Mouse (Mus musculus) frontal cortex, postnatal 10 days (tissue): ENCODE results near the gene Rel.

Experiments
- DNase-seq, 2 experiments: peaks; one replicate each; pipeline ENCODE4 v3.0.0; 2022; ENCODE audit warnings: low spot score in 2 of 2, mixed read lengths in 1 of 2

Rel gene

GRCm38 (mm10) chr11:23744352-23744751 lies 26.4 kb downstream of the Rel start:
- DNase-seq, result no peak

- DNase-seq, result no peak
Measured at GRCm38 (mm10) chr11:23741386-23741785, 29.4 kb downstream of the Rel start.

GRCm38 (mm10) chr11:23740895-23741294 lies 29.9 kb downstream of the Rel start:
- DNase-seq, result no peak

GRCm38 (mm10) chr11:23735820-23736470 lies 34.8 kb downstream of the Rel start:
- no peak for DNase-seq

DNA sequence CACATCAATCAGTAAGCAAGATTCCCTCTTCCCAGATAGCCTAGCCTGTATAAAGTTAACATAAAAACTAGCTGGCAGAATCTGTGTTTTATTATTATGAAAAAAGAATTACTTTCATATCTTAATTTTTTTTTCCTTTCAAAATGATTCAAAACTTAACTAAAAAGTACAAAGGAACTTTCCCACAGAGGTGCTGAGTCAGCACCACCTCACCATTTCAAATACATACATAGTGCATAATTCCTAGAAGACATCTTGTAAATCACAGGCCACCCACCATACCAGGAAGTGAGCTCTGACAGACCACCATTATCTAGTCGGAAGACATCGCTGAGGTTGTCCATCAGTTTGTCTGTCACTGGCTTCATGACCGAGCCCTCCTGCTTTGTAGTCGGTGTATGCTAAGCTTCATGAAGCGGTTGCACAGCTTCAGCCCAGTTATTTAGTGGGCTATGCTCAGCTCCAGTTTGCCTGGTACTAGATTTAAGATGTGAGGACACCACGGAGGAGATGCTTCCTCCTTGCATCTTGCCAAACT lies 36.0 kb downstream of the Rel start:
- no peak for DNase-seq

DNA sequence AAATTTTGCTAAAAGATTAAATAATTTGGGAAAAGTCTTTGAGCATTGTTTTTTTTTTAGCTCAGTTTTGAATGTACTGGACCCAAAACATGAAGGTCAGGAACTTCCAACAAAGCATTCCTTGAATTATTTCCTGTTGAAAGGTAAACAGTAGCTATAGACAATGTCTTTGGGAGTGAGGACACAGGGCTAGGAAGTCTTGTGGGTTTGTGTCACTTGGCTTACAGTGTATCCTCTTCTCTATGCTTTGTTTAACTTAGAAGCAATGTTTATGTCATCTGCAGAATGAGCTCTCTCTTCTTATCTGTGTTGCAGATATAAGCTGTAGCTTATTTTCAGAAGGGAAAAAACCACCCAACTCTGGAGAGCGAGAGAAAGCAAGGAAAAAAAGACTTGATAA lies 37.9 kb downstream of the Rel start:
- no peak for DNase-seq

DNA sequence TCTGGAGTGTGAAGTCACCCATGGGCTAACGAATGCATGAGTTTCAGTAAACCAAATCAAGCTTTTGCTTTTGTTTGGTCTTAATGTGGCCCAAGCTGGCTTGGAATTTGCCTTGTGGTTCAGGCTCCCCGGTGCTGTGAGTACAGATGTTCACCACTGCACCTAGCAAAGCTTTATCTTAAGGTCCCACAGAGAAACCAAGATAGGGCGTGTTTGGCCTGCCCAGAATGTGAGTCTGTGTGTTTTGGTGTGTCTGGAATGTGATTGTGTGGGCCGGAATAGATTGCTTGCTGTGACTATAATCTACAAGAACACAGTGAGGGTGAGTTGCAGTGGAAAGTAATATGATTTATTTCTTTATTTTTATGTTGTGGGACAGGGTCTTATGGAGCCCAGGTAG lies 40.6 kb downstream of the Rel start:
- no peak for DNase-seq

DNA sequence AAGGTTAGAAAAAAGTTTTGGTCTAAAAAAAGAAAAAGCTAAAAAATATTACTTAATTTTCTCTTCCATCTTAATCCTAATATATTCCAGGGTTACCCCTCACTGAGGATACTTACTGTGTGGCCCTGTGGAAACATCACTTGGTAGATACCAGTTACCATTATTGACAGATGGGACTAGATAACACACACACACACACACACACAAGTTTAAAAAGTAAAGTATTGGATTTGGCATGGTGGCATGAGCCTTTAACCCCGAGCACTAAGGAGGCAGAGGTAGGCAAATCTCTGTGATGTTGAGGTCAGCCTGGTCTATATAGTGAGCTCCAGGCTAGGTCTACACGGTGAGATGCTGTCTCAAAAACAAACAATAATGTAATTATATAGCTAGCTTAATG lies 42.6 kb downstream of the Rel start:
- DNase-seq, result no peak

DNA sequence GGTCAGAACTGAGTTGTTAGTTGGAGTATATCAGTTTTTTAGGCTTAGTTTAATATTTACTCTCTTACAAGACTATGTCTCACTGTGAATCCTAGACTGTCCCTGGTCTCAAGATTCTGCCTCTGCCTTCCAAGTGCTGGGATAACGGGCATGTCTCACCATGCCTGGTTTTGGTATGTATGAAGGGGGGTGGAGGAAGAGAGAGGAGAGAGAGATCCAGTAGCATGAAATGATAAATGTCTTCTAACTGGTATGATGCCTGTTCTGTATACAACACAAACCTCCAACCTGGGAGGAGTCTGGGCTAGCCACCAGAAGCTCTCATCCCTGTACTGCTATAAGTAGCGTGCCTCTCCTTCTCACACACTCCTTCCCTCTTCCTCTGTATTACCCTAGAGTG lies 44.3 kb downstream of the Rel start:
- no peak for DNase-seq

- no peak for DNase-seq
Measured at GRCm38 (mm10) chr11:23725850-23726249, 44.9 kb downstream of the Rel start.

DNA sequence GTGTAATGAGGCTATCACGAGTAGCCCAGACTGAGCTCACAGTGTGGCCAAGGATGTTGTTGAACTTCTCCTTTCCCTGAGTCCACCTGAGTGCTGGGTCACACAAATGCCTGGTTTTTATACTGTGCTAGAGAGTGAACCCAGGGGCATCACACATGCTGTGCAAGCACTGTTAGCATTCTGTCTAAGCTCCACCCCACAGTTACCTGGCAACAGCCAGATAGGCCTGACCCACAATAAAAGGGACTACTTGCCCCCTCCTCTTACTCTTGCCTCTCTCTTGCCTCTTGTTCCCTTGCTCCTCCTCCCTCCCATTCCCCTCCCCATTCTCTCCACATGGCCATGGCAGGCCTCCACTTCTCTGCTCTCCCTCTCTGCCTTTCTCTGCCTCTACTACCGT lies 48.4 kb downstream of the Rel start:
- no peak for DNase-seq

DNA sequence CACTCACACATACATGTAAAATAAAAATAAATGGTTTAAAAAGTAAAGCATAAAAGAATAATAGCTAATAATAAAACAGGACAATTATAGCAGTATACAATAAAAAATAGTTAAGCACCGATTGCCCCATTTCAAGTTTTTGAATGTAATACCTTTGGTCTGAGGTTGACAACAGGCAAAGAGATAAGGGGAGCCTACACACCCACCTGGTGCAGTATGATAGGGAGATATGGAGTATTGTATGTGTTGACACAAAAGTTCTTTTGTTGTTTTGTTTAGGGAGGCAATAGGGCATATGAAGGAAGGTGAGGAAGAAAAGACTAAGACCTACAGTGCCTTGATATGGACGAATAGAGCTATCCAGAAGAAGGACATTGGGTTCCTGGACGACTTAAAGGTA lies 50.9 kb downstream of the Rel start:
- no peak for DNase-seq

DNA sequence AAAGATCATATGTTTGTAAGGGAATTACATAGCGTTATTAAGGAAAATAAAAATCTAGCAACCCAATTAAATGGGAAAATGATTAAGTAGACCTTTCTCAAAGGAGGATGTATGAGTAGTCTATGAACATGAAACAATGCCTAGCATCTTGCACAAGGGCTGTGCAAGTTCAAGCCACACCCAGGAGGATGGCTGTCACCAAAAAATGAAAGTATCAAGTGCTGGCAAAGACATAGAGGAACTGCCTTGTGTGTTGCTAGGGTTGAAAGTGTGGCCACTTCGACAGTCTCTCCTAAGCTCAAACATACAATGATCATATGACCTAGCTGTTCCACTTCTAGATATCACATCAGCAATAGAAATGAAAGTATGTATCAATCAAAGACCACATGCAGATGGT lies 51.9 kb downstream of the Rel start:
- no peak for DNase-seq

GRCm38 (mm10) chr11:23712299-23712698 lies 58.5 kb downstream of the Rel start:
- DNase-seq, result no peak

- DNase-seq, result no peak
Measured at GRCm38 (mm10) chr11:23704604-23705294, 66.0 kb downstream of the Rel start.

DNA sequence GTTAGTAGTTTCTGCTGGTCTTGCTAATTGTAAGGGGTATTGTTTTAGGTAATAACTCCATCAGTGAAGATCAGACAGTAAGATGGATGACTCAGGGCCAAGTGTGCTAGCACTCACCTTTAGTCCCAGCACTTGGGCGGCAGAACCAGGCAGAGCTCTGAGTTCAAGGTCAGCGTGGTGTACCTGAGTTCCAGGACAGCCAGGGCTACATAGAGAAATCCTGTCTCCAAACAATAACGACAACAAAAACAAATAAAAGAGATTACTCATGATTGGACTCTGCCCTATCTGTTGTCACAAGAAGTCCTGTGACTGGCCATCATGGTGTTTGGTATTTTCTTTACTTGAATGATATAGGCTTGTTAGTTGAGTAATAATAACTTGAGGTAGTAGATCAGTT lies 68.9 kb downstream of the Rel start:
- DNase-seq, result no peak

DNA sequence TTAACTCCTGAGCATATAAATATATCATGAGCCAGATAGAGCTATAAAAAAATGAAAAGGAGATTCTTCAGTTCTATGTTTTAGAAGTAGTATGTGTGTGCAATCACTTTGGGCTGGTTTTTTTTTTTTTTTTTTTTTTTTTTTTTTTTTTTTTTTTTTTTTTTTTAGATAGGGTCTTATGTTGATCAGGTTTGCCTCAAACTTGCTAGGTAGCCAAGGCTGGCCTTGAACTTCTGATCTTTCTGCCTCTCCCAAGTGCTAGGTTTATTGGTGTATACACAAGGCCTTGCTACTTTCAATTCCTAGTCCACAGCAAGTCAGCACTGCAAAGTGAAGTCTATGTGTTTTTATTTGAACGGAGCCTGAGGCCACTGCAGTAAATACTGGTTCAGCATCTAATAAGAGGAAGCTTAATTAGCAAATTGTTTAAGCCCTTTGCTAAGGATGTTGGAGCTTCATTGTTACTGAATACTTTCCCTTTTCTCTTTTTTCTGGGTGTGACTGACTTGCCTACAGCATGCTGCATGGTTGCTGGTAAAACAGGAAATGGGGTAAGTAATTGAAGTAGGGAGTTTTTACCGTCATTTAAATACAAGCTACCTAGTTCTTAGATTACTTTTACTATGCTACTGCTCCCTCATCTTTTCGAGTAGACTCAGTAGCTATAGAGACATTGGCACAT lies 71.2 kb downstream of the Rel start:
- no peak for DNase-seq

GRCm38 (mm10) chr11:23698526-23698925 lies 72.2 kb downstream of the Rel start:
- DNase-seq, result no peak

GRCm38 (mm10) chr11:23695847-23696246 lies 74.9 kb downstream of the Rel start:
- no peak for DNase-seq

- DNase-seq, result no peak
Measured at GRCm38 (mm10) chr11:23693286-23693685, 77.5 kb downstream of the Rel start.

GRCm38 (mm10) chr11:23688060-23688459 lies 82.7 kb downstream of the Rel start:
- DNase-seq, result no peak
